Mouse (Mus musculus) adrenal gland, adult 18-20 months (tissue): ENCODE results near the gene Phka1. TPM values are rescaled to one million over a fixed set of nuclear protein-coding genes. Genes with fewer than 3 reads are reported as not detected.

Experiments
- DNase-seq, 2 experiments: peaks; one replicate each; pipeline ENCODE4 v3.0.0; 2021 to 2022; ENCODE audit warnings: low spot score in 2 of 2
- total RNA-seq, 2 experiments: library from RNA; stranded (reverse); gene quantifications; 1 replicate in 1 of 2; 2 replicates in 1 of 2; pipeline ENCODE4 v1.2.3; 2021

The Phka1 gene
- total RNA-seq, 2 experiments from 2014 or later: 13.0 to 15.9 TPM

- DNase-seq: peak; percentile 56 to 63
Measured at GRCm38 (mm10) chrX:102476784-102477183, 167.3 kb downstream of the Phka1 start.

- DNase-seq: no peak
Measured at GRCm38 (mm10) chrX:102475555-102475954, 168.5 kb downstream of the Phka1 start.

Other genes with a start within 250 kb of the Phka1 start
- gene Hdac8, start 138.9 kb downstream of the Phka1 start, total RNA-seq: 1 to 10 TPM; 7.2 to 8.3 TPM
- gene Gm3880, start 42.7 kb upstream of the Phka1 start, total RNA-seq: 1 to 10 TPM in 1 of 2 experiments, not detected in 1; 5.8 TPM
- gene Gm9112, start 63.4 kb upstream of the Phka1 start, total RNA-seq: not detected
- not detected for gene Dmrtc1b, start 63.6 kb upstream of the Phka1 start, total RNA-seq
- gene Dmrtc1c1, start 158.7 kb upstream of the Phka1 start, total RNA-seq: not detected
- gene Dmrtc1c2, start 210.4 kb upstream of the Phka1 start, total RNA-seq: not detected
- not detected for gene 1700031F05Rik, start 223.7 kb upstream of the Phka1 start, total RNA-seq